Mouse (Mus musculus) kidney, postnatal 25 days (tissue): Measurements from ENCODE around the gene Fchsd2.

Source experiments
- DNase-seq, 2 experiments: peaks; one replicate each; pipeline ENCODE4 v3.0.0; 2021; ENCODE audit warnings: mixed read lengths in 2 of 2

The Fchsd2 gene

GRCm38 (mm10) chr7:101092618-101093017 lies at the start of gene Fchsd2:
Gene Fchsd2, plus strand, starts transcription at chr7:101092863.
- no peak for DNase-seq

- no peak for DNase-seq
Observed at GRCm38 (mm10) chr7:101043846-101044541, 48.7 kb upstream of the Fchsd2 start.

GRCm38 (mm10) chr7:101048247-101048646 lies 44.4 kb upstream of the Fchsd2 start:
- no peak for DNase-seq

- DNase-seq = peak in 1 of 2 experiments; percentile 69
Observed at GRCm38 (mm10) chr7:101049326-101050087, 43.2 kb upstream of the Fchsd2 start.

GRCm38 (mm10) chr7:101050724-101051550 lies 41.7 kb upstream of the Fchsd2 start:
- no peak for DNase-seq

- DNase-seq = peak; percentile 62 to 67
Observed at GRCm38 (mm10) chr7:101051551-101052221, 41.0 kb upstream of the Fchsd2 start.

- no peak for DNase-seq
Observed at GRCm38 (mm10) chr7:101053136-101053535, 39.5 kb upstream of the Fchsd2 start.

GRCm38 (mm10) chr7:101057309-101057708 lies 35.4 kb upstream of the Fchsd2 start:
- no peak for DNase-seq

GRCm38 (mm10) chr7:101059188-101059587 lies 33.5 kb upstream of the Fchsd2 start:
- DNase-seq = no peak

- no peak for DNase-seq
Observed at GRCm38 (mm10) chr7:101060476-101060875, 32.2 kb upstream of the Fchsd2 start.

- DNase-seq = peak; percentile 85 to 92
Observed at GRCm38 (mm10) chr7:101061381-101061780, 31.3 kb upstream of the Fchsd2 start.

- peak in 1 of 2 experiments; percentile 55 for DNase-seq
Observed at GRCm38 (mm10) chr7:101062246-101062645, 30.4 kb upstream of the Fchsd2 start.

- no peak for DNase-seq
Observed at GRCm38 (mm10) chr7:101063523-101063922, 29.1 kb upstream of the Fchsd2 start.

GRCm38 (mm10) chr7:101064697-101065688 lies 27.7 kb upstream of the Fchsd2 start:
- peak in 1 of 2 experiments; percentile 51 for DNase-seq

GRCm38 (mm10) chr7:101066009-101066408 lies 26.7 kb upstream of the Fchsd2 start:
- DNase-seq = no peak

- peak in 1 of 2 experiments; percentile 69 for DNase-seq
Observed at GRCm38 (mm10) chr7:101066650-101067346, 25.9 kb upstream of the Fchsd2 start.

- DNase-seq = peak in 1 of 2 experiments; percentile 41
Observed at GRCm38 (mm10) chr7:101067521-101067920, 25.1 kb upstream of the Fchsd2 start.

GRCm38 (mm10) chr7:101069271-101069670 lies 23.4 kb upstream of the Fchsd2 start:
- DNase-seq = no peak

GRCm38 (mm10) chr7:101070406-101070805 lies 22.3 kb upstream of the Fchsd2 start:
- no peak for DNase-seq

- peak in 1 of 2 experiments; percentile 35 for DNase-seq
Observed at GRCm38 (mm10) chr7:101071020-101071419, 21.6 kb upstream of the Fchsd2 start.
